Mouse (Mus musculus) common myeloid progenitor, adult 5-6 weeks (primary cell): ENCODE measurements around the gene Mup17. TPM values are rescaled to one million over a fixed set of nuclear protein-coding genes. Genes with fewer than 3 reads are reported as not detected.
"Not testable (repeated sequence)": the region's sequence is repeated elsewhere in the genome, so short reads cannot be mapped to it uniquely, and the experiment has no call there.

Source experiments
- ATAC-seq: replicated peaks from 2 replicates; pipeline ENCODE4 v1.8.0; 2016; ENCODE audit warnings: low read depth, mild to moderate bottlenecking, moderate TSS enrichment, inconsistent platforms; ENCODE audit not compliant: poor library complexity, severe bottlenecking
- total RNA-seq: library from RNA; stranded (forward); fragments of 200-1000, 187-1606 nt; gene quantifications from 2 replicates; pipeline ENCODE4 v1.2.3, GENCODE M21; 2017

The Mup17 gene
- total RNA-seq: not detected in 2 replicates

GRCm38 (mm10) chr4:61595771-61596170 lies at the start of gene Mup17:
TSS of gene Mup17 (minus strand) at chr4:61595871.
- ATAC-seq: not testable (repeated sequence)

DNA sequence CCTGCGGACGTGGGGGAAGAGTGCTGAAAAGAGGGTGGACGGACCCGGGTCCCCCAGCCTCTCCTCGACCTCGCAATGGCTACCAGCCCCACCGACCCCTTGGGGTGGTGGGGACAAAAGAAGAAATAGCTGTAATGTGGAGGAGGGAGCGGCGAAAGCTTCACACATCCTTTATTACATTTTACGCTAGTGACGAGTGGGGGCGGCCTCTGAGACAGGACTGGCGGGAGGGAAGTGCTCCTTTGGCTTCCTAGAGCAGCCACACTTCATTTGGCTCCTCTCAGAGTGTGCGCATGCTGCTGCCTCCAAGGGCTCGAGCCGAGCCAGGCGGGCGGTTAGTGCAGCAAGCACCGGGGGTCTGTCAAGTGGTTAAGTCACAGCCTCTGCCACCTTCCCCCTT lies 24.1 kb downstream of the Mup17 start:
- not testable (repeated sequence) for ATAC-seq

GRCm38 (mm10) chr4:61555887-61556286 lies 39.8 kb downstream of the Mup17 start:
- not testable (repeated sequence) for ATAC-seq

Other genes with a start within 250 kb of the Mup17 start
- not detected in 2 replicates for gene Mup15, start 156.1 kb downstream of the Mup17 start, total RNA-seq
- not detected in 2 replicates for gene Mup16, start 76.3 kb downstream of the Mup17 start, total RNA-seq
- not detected in 2 replicates for gene Mup18, start 78.3 kb upstream of the Mup17 start, total RNA-seq
- not detected in 2 replicates for gene Mup19, start 186.4 kb upstream of the Mup17 start, total RNA-seq
- not detected in 2 replicates for gene Mup5, start 239.4 kb upstream of the Mup17 start, total RNA-seq